Mouse (Mus musculus): ENCODE data around the gene Zfp182. TPM values are rescaled to one million over a fixed set of nuclear protein-coding genes. Genes with fewer than 3 reads are reported as not detected.

Zfp182 gene
- polyA plus RNA-seq (2015; fragmentation: Nextera tagmentation; extraction: Ambion mirVana): 7.1 and 7.4 TPM in 2 replicates

- H3K4me2 ChIP-seq: peak within 1 kb of the TSS; percentile 56
- 22% methylated on average over 25 of the region's 25 CpGs for WGBS
- ATAC-seq (ENCODE audit: low FRiP score, low read depth): peak; percentile 98
These were observed at the start of gene Zfp182 for GRCm38 (mm10) chrX:21061866-21062543. TSS of gene Zfp182 (minus strand) at chrX:21062316.

GRCm38 (mm10) chrX:21089867-21090239 lies 27.7 kb upstream of the Zfp182 start:
- no peaks in the 10 kb centered on the region for H3K36me3 ChIP-seq
- no peaks in the 10 kb centered on the region for H3K9me3 ChIP-seq
- ATAC-seq (ENCODE audit: low FRiP score, low read depth): peak; percentile 68; the same call in 1 of the 2 replicates
- peak overlapping the region; percentile 50 for H3K4me2 ChIP-seq
- no peaks in the 10 kb centered on the region for H3K4me1 ChIP-seq (replicated peaks)
- no peaks in the 10 kb centered on the region for H3K27me3 ChIP-seq
- peak overlapping the region; percentile 51; the same call in 1 of the 2 replicates for H3K9ac ChIP-seq
- H3K4me3 ChIP-seq: peak overlapping the region; percentile 48
- H3K27ac ChIP-seq (replicated peaks): peak overlapping the region; percentile 94
- WGBS: 50% methylated on average over 7 of the region's 7 CpGs

More at GRCm38 (mm10) chrX:21061866-21062543, at the start of gene Zfp182:
- H3K9me3 ChIP-seq: no peaks in the 10 kb centered on the region
- H3K27ac ChIP-seq (replicated peaks): peak within 1 kb of the TSS; percentile 80
- H3K36me3 ChIP-seq: no peaks in the 10 kb centered on the region
- H3K27me3 ChIP-seq: no peaks in the 10 kb centered on the region
- H3K9ac ChIP-seq: peak within 1 kb of the TSS; percentile 45
- H3K4me1 ChIP-seq (replicated peaks): no peaks in the 10 kb centered on the region
- peak within 1 kb of the TSS; percentile 53 for H3K4me3 ChIP-seq

GRCm38 (mm10) chrX:21088983-21089866 lies 27.1 kb upstream of the Zfp182 start, which contains the start of gene Zfp300:
TSS of gene Zfp300 (minus strand) at chrX:21089527.
- ATAC-seq (ENCODE audit: low FRiP score, low read depth): peak; percentile 94
- Histone ChIP-seq H3K4me3 (peak within 1 kb of the TSS; percentile 48), H3K27me3 (no peaks in the 10 kb centered on the region), H3K27ac (replicated peaks) (peak within 1 kb of the TSS; percentile 94), H3K4me2 (peak within 1 kb of the TSS; percentile 50), H3K36me3 (no peaks in the 10 kb centered on the region), H3K9ac (peak within 1 kb of the TSS; percentile 51), H3K4me1 (replicated peaks) (no peaks in the 10 kb centered on the region), H3K9me3 (no peaks in the 10 kb centered on the region)
- 19% methylated on average over 27 of the region's 27 CpGs for WGBS

- WGBS: 26% methylated on average over 6 of the region's 6 CpGs
- Histone ChIP-seq H3K9me3 (0 out of 2 replicates have a peak, but pooled peaks cover 6% of the 10 kb centered on the region), H3K36me3 (peaks cover 2% of the 10 kb centered on the region), H3K9ac (peak overlapping the region; percentile 51), H3K4me1 (replicated peaks) (no peaks in the 10 kb centered on the region), H3K4me2 (peak overlapping the region; percentile 50), H3K27me3 (no peaks in the 10 kb centered on the region), H3K27ac (replicated peaks) (peak overlapping the region; percentile 94), H3K4me3 (peak overlapping the region; percentile 48)
- peak; percentile 65 for ATAC-seq (ENCODE audit: low FRiP score, low read depth)
These were observed 26.5 kb upstream of the Zfp182 start for GRCm38 (mm10) chrX:21088645-21088982.

- no peak for ATAC-seq (ENCODE audit: low FRiP score, low read depth)
- no peaks in the 10 kb centered on the region for H3K4me1 ChIP-seq (replicated peaks)
- no peaks in the 10 kb centered on the region for H3K27me3 ChIP-seq
- no peaks in the 10 kb centered on the region for H3K9me3 ChIP-seq
- no peak within 1 kb of the TSS for H3K27ac ChIP-seq (replicated peaks)
- no peak within 1 kb of the TSS for H3K9ac ChIP-seq
- H3K36me3 ChIP-seq: no peaks in the 10 kb centered on the region
- no peak within 1 kb of the TSS for H3K4me3 ChIP-seq
- no peak within 1 kb of the TSS for H3K4me2 ChIP-seq
These were observed 6.0 kb upstream of the Zfp182 start, which contains the start of gene Spaca5 for GRCm38 (mm10) chrX:21068106-21068505. TSS of gene Spaca5 (plus strand) at chrX:21068406.

GRCm38 (mm10) chrX:21062544-21062890 lies 401 bp upstream of the Zfp182 start:
- Histone ChIP-seq H3K4me1 (replicated peaks) (no peaks in the 10 kb centered on the region), H3K27me3 (no peaks in the 10 kb centered on the region), H3K4me2 (peak overlapping the region; percentile 52), H3K9me3 (no peaks in the 10 kb centered on the region), H3K9ac (peak overlapping the region; percentile 31; the same call in 1 of the 2 replicates), H3K4me3 (peak overlapping the region; percentile 53), H3K36me3 (no peaks in the 10 kb centered on the region), H3K27ac (replicated peaks) (peak overlapping the region; percentile 80)
- WGBS: 74% methylated on average over 3 of the region's 3 CpGs
- peak; percentile 49 for ATAC-seq (ENCODE audit: low FRiP score, low read depth)

GRCm38 (mm10) chrX:21061460-21061859 lies 656 bp downstream of the Zfp182 start:
- peak; percentile 44 for ATAC-seq (ENCODE audit: low FRiP score, low read depth)
- 35% methylated on average over 9 of the region's 9 CpGs for whole genome bisulfite sequencing
- H3K4me1 ChIP-seq (replicated peaks): no peaks in the 10 kb centered on the region
- H3K9me3 ChIP-seq: no peaks in the 10 kb centered on the region
- H3K27me3 ChIP-seq: no peaks in the 10 kb centered on the region
- H3K9ac ChIP-seq: peak overlapping the region; percentile 45
- peak overlapping the region; percentile 53 for H3K4me3 ChIP-seq
- H3K4me2 ChIP-seq: peak overlapping the region; percentile 56
- no peaks in the 10 kb centered on the region for H3K36me3 ChIP-seq
- peak overlapping the region; percentile 71 for H3K27ac ChIP-seq (replicated peaks)

- no peak for ATAC-seq (ENCODE audit: low FRiP score, low read depth)
- Histone ChIP-seq H3K4me3 (no peak overlapping the region), H3K4me1 (replicated peaks) (no peaks in the 10 kb centered on the region), H3K4me2 (no peak overlapping the region), H3K9me3 (no peaks in the 10 kb centered on the region), H3K27me3 (no peaks in the 10 kb centered on the region), H3K9ac (no peak overlapping the region), H3K27ac (replicated peaks) (no peak overlapping the region), H3K36me3 (no peaks in the 10 kb centered on the region)
- 68% methylated on average over 1 of the region's 1 CpGs for WGBS
These were observed 81.2 kb downstream of the Zfp182 start for GRCm38 (mm10) chrX:20980901-20981300.

Other genes with a start within 250 kb of the Zfp182 start
- 4.2 and 5.3 TPM in 2 replicates for gene Timp1, start 192.2 kb downstream of the Zfp182 start, polyA plus RNA-seq (2015; fragmentation: Nextera tagmentation; extraction: Ambion mirVana)
- gene Syn1, start 141.3 kb downstream of the Zfp182 start, polyA plus RNA-seq (2015; fragmentation: Nextera tagmentation; extraction: Ambion mirVana): 83.1 and 117 TPM in 2 replicates
- gene Cfp, start 130.8 kb downstream of the Zfp182 start, polyA plus RNA-seq (2015; fragmentation: Nextera tagmentation; extraction: Ambion mirVana): 5.7 and 6.3 TPM in 2 replicates
- 18.6 and 20.2 TPM in 2 replicates for gene Elk1, start 111.7 kb downstream of the Zfp182 start, polyA plus RNA-seq (2015; fragmentation: Nextera tagmentation; extraction: Ambion mirVana)
- gene Uxt, start 100.3 kb downstream of the Zfp182 start, polyA plus RNA-seq (2015; fragmentation: Nextera tagmentation; extraction: Ambion mirVana): 29.8 and 30.5 TPM in 2 replicates
- not detected in 2 replicates for gene Spaca5, start 6.1 kb upstream of the Zfp182 start, polyA plus RNA-seq (2015; fragmentation: Nextera tagmentation; extraction: Ambion mirVana)
- gene Zfp300, start 27.2 kb upstream of the Zfp182 start, polyA plus RNA-seq (2015; fragmentation: Nextera tagmentation; extraction: Ambion mirVana): 3.7 and 5.1 TPM in 2 replicates
- not detected in 2 replicates for gene Ssxa1, start 53.5 kb upstream of the Zfp182 start, polyA plus RNA-seq (2015; fragmentation: Nextera tagmentation; extraction: Ambion mirVana)
- gene Gm21876, start 113.3 kb upstream of the Zfp182 start, polyA plus RNA-seq (2015; fragmentation: Nextera tagmentation; extraction: Ambion mirVana): not detected in 2 replicates

All from hindbrain, embryonic 15.5 days (tissue).